Mouse (Mus musculus) left cerebral cortex, postnatal 36 days (tissue): ENCODE measurements around the gene Arhgap33. TPM values are rescaled to one million over a fixed set of nuclear protein-coding genes. Genes with fewer than 3 reads are reported as not detected.
A peak's percentile ranks its signal among the peaks of the same experiment; 100 is the strongest.
"Not testable (repeated sequence)": the region's sequence is repeated elsewhere in the genome, so short reads cannot be mapped to it uniquely, and the experiment has no call there.

Experiments used
- DNase-seq, 2 experiments: peaks; one replicate each; pipeline ENCODE4 v3.0.0; 2021 to 2022; ENCODE audit warnings: low spot score in 2 of 2, mixed read lengths in 1 of 2
- intact Hi-C: fragments of 180-260 bp; cut with DNase I; formaldehyde crosslinking; loops from one replicate; pipeline ENCODE4 v1.15.1; 2025
- microRNA-seq: library from miRNA; unstranded; fragments of <30 nt; microRNA quantifications from one replicate; pipeline ENCODE4 v1.2.0, GENCODE M21; 2022
- total RNA-seq, 2 experiments: library from RNA; stranded (reverse); gene quantifications; 2 replicates each; pipeline ENCODE4 v1.2.3; 2021

The Arhgap33 gene
- total RNA-seq, 2 experiments from 2014 or later, result 156 to 209 TPM

- intact Hi-C loops, result no loop called here
- DNase-seq, result no peak
Observed at GRCm38 (mm10) chr7:30518325-30518724, 16.5 kb downstream of the Arhgap33 start.

GRCm38 (mm10) chr7:30515003-30515760, 19.7 kb downstream of the Arhgap33 start:
- intact Hi-C loops, result no loop called here
- DNase-seq, result no peak

- intact Hi-C loops, result no loop called here
- DNase-seq, result no peak
Observed at GRCm38 (mm10) chr7:30508061-30508460, 26.8 kb downstream of the Arhgap33 start.

- intact Hi-C loops, DNase-seq: not testable (repeated sequence)
Observed at GRCm38 (mm10) chr7:30501159-30501558, 33.7 kb downstream of the Arhgap33 start.

GRCm38 (mm10) chr7:30495506-30496042, 39.3 kb downstream of the Arhgap33 start:
- intact Hi-C loops, DNase-seq: not testable (repeated sequence)

- DNase-seq, result no peak
- intact Hi-C loops, result loop anchor here (5.0 kb wide), 2 partner anchors 44 to 51 kb away; partner anchors contain the start of gene Arhgap33
Observed at GRCm38 (mm10) chr7:30493401-30493931, 41.4 kb downstream of the Arhgap33 start, which contains the start of gene Prodh2. Gene Prodh2 (plus strand): TSS chr7:30493622.

- DNase-seq, result peak; percentile 57 to 67
- intact Hi-C loops, result loop anchor here (5.0 kb wide), 2 partner anchors 45 to 50 kb away; partner anchors contain the start of gene Arhgap33
Observed at GRCm38 (mm10) chr7:30492765-30493164, 42.1 kb downstream of the Arhgap33 start.

GRCm38 (mm10) chr7:30490957-30491307, 43.9 kb downstream of the Arhgap33 start:
- intact Hi-C loops, result loop anchor here (5.0 kb wide), 2 partner anchors 46 to 49 kb away; partner anchors contain the start of gene Arhgap33
- no peak for DNase-seq

GRCm38 (mm10) chr7:30490251-30490956, 44.5 kb downstream of the Arhgap33 start:
- DNase-seq, result peak; percentile 31 to 40
- intact Hi-C loops, result loop anchor here (5.0 kb wide), 2 partner anchors 47 to 48 kb away; partner anchors contain the start of gene Arhgap33

GRCm38 (mm10) chr7:30484250-30484649, 50.6 kb downstream of the Arhgap33 start:
- intact Hi-C loops, result no loop called here
- no peak for DNase-seq

GRCm38 (mm10) chr7:30477415-30478381, 57.2 kb downstream of the Arhgap33 start:
- peak; percentile 46 to 60 for DNase-seq
- intact Hi-C loops, result no loop called here

GRCm38 (mm10) chr7:30476136-30476535, 58.7 kb downstream of the Arhgap33 start:
- DNase-seq, intact Hi-C loops: not testable (repeated sequence)

- no peak for DNase-seq
- intact Hi-C loops, result no loop called here
Observed at GRCm38 (mm10) chr7:30474999-30475398, 59.9 kb downstream of the Arhgap33 start.

- no peak for DNase-seq
- intact Hi-C loops, result loop anchor here (2.0 kb wide), 1 partner anchor 30 kb away; no protein-coding TSS in a partner anchor
Observed at GRCm38 (mm10) chr7:30472411-30472810, 62.4 kb downstream of the Arhgap33 start.

Small RNA genes within 50 kb of the gene (microRNA-seq; reads per million reads assigned to microRNA genes)
- gene Gm38670, result 1.0 reads per million

Other genes starting within 250 kb of the Arhgap33 start
- 100 to 1,000 TPM; 491 to 494 TPM for gene Clip3, start 243.3 kb downstream of the Arhgap33 start, total RNA-seq
- gene Alkbh6, start 226.3 kb downstream of the Arhgap33 start, total RNA-seq, result 10 to 100 TPM; 58.7 to 65.2 TPM
- gene Syne4, start 220.3 kb downstream of the Arhgap33 start, total RNA-seq, result 1 to 10 TPM; 6.4 to 9.1 TPM
- under 1 TPM; 0.52 to 0.54 TPM for gene E130208F15Rik, start 213.3 kb downstream of the Arhgap33 start, total RNA-seq
- 1 to 10 TPM; 7.5 to 9.4 TPM for gene Sdhaf1, start 211.2 kb downstream of the Arhgap33 start, total RNA-seq
- gene Lrfn3, start 172.3 kb downstream of the Arhgap33 start, total RNA-seq, result 10 to 100 TPM; 32.9 to 35.1 TPM
- gene Tyrobp, start 121.3 kb downstream of the Arhgap33 start, total RNA-seq, result 10 to 100 TPM; 25.0 to 28.4 TPM
- 1 to 10 TPM; 1.2 to 2.1 TPM for gene Hcst, start 115.2 kb downstream of the Arhgap33 start, total RNA-seq
- gene Nfkbid, start 113.3 kb downstream of the Arhgap33 start, total RNA-seq, result 1 to 10 TPM; 2.9 to 3.6 TPM
- 1,000 to 10,000 TPM; 1,238 to 1,418 TPM for gene Aplp1, start 89.5 kb downstream of the Arhgap33 start, total RNA-seq
- gene Kirrel2, start 77.4 kb downstream of the Arhgap33 start, total RNA-seq, result 10 to 100 TPM; 12.9 to 17.8 TPM
- gene Nphs1, start 76.7 kb downstream of the Arhgap33 start, total RNA-seq, result under 1 TPM; 0.99 to 1.00 TPM
- gene Prodh2, start 41.4 kb downstream of the Arhgap33 start, total RNA-seq, result not detected
- gene Hspb6, start 17.1 kb upstream of the Arhgap33 start, total RNA-seq, result 1 to 10 TPM; 4.2 to 5.1 TPM
- gene Proser3, start 17.2 kb upstream of the Arhgap33 start, total RNA-seq, result 1 to 10 TPM; 2.8 to 4.5 TPM
- gene Lin37, start 24.8 kb upstream of the Arhgap33 start, total RNA-seq, result 10 to 100 TPM; 35.9 to 45.5 TPM
- gene U2af1l4, start 28.2 kb upstream of the Arhgap33 start, total RNA-seq, result 10 to 100 TPM; 68.0 to 71.4 TPM
- 1 to 10 TPM; 3.6 to 9.3 TPM for gene Gm49396, start 28.3 kb upstream of the Arhgap33 start, total RNA-seq
- 10 to 100 TPM; 79.8 to 85.1 TPM for gene Psenen, start 28.6 kb upstream of the Arhgap33 start, total RNA-seq
- gene Igflr1, start 30.4 kb upstream of the Arhgap33 start, total RNA-seq, result 1 to 10 TPM; 1.8 to 4.5 TPM
- gene Kmt2b, start 53.7 kb upstream of the Arhgap33 start, total RNA-seq, result 10 to 100 TPM; 41.3 to 62.2 TPM
- not detected for gene Zbtb32, start 63.8 kb upstream of the Arhgap33 start, total RNA-seq
- under 1 TPM in 1 of 2 experiments, not detected in 1; 0.36 TPM for gene Upk1a, start 77.8 kb upstream of the Arhgap33 start, total RNA-seq
- 100 to 1,000 TPM; 561 to 663 TPM for gene Cox6b1, start 91.1 kb upstream of the Arhgap33 start, total RNA-seq
- not detected for gene Etv2, start 100.8 kb upstream of the Arhgap33 start, total RNA-seq
- 10 to 100 TPM; 67.4 to 74.4 TPM for gene Rbm42, start 115.3 kb upstream of the Arhgap33 start, total RNA-seq
- 1 to 10 TPM; 4.0 to 5.7 TPM for gene Haus5, start 129.9 kb upstream of the Arhgap33 start, total RNA-seq
- not detected for gene Pmis2, start 136.5 kb upstream of the Arhgap33 start, total RNA-seq
- not detected for gene 2200002J24Rik, start 163.9 kb upstream of the Arhgap33 start, total RNA-seq
- gene Atp4a, start 177.1 kb upstream of the Arhgap33 start, total RNA-seq, result under 1 TPM; 0.23 to 0.47 TPM
- gene Tmem147, start 194.5 kb upstream of the Arhgap33 start, total RNA-seq, result 100 to 1,000 TPM; 114 to 115 TPM
- under 1 TPM in 1 of 2 experiments, not detected in 1; 0.35 TPM for gene Gapdhs, start 208.6 kb upstream of the Arhgap33 start, total RNA-seq
- gene Sbsn, start 216.4 kb upstream of the Arhgap33 start, total RNA-seq, result 1 to 10 TPM; 5.5 to 7.9 TPM
- 1 to 10 TPM; 2.6 to 3.6 TPM for gene Dmkn, start 228.7 kb upstream of the Arhgap33 start, total RNA-seq